Mouse (Mus musculus) embryonic facial prominence, embryonic 11.5 days (tissue): Measurements from ENCODE around the gene Cdc123. TPM values are rescaled to one million over a fixed set of nuclear protein-coding genes. Genes with fewer than 3 reads are reported as not detected.

Source experiments
- ATAC-seq: fragments of 200-750 bp; cut with Nextera tagmentation; replicated peaks from 2 replicates; pipeline ENCODE4 v1.8.0; 2017; ENCODE audit warnings: low read depth; ENCODE audit not compliant: insufficient number of reproducible peaks, low FRiP score, low TSS enrichment
- DNase-seq: peaks from one replicate; pipeline ENCODE4 v3.0.0-alpha.2; 2015; ENCODE audit warnings: low spot score
- H3K27ac ChIP-seq: fragments of 300-500 bp; sonication (generic); replicated peaks from 2 replicates; pipeline ENCODE4 v1.5.1; 2014; ENCODE audit warnings: mild to moderate bottlenecking, low read depth, low read length, control low read depth
- H3K27me3 ChIP-seq: fragments of 300-500 bp; sonication (generic); 2 replicates; pipeline ENCODE4 v1.6.1; 2014; ENCODE audit warnings: mild to moderate bottlenecking, low read length, moderate library complexity, mixed read lengths; ENCODE audit not compliant: control insufficient read depth, insufficient read depth
- H3K36me3 ChIP-seq: fragments of 300-500 bp; sonication (generic); replicated peaks from 2 replicates; pipeline ENCODE4 v1.6.1; 2014; ENCODE audit warnings: low read depth, mild to moderate bottlenecking, low read length, moderate library complexity, mixed read lengths; ENCODE audit not compliant: control insufficient read depth, insufficient read depth
- H3K4me1 ChIP-seq: fragments of 300-500 bp; sonication (generic); 2 replicates; pipeline ENCODE4 v1.6.1; 2014; ENCODE audit warnings: low read length, mixed read lengths; ENCODE audit not compliant: control insufficient read depth, insufficient read depth
- H3K4me2 ChIP-seq: fragments of 300-500 bp; sonication (generic); 2 replicates; pipeline ENCODE4 v1.6.1; 2014; ENCODE audit warnings: low read depth, mild to moderate bottlenecking, control low read depth, low read length, moderate library complexity
- H3K4me3 ChIP-seq: fragments of 300-500 bp; sonication (generic); 2 replicates; pipeline ENCODE4 v1.5.1; 2014; ENCODE audit warnings: low read depth, low read length, control low read depth
- H3K9ac ChIP-seq: fragments of 300-500 bp; sonication (generic); replicated peaks from 2 replicates; pipeline ENCODE4 v1.6.1; 2014; ENCODE audit warnings: mild to moderate bottlenecking, control low read depth, low read length
- H3K9me3 ChIP-seq: fragments of 300-500 bp; sonication (generic); replicated peaks from 2 replicates; pipeline ENCODE4 v1.6.1; 2016; ENCODE audit warnings: mild to moderate bottlenecking, low read length, inconsistent platforms, mixed read lengths; ENCODE audit not compliant: control insufficient read depth
- WGBS: fragments of 180-500 bp; shearing (Covaris S2); extraction: QIAGEN DNeasy Blood & Tissue Kit; methylation state at CpG from one replicate; pipeline ENCODE4 v1.1.7; 2014; 5-methylcytosine and 5-hydroxymethylcytosine counted together
- polyA plus RNA-seq: library from polyadenylated mRNA; unstranded; fragments of >200 nt; fragmentation: Nextera tagmentation; extraction: Ambion mirVana; gene quantifications from 2 replicates; pipeline ENCODE4 v1.2.1, GENCODE M21; 2014

The Cdc123 gene
- 309 and 334 TPM in 2 replicates for polyA plus RNA-seq

DNA sequence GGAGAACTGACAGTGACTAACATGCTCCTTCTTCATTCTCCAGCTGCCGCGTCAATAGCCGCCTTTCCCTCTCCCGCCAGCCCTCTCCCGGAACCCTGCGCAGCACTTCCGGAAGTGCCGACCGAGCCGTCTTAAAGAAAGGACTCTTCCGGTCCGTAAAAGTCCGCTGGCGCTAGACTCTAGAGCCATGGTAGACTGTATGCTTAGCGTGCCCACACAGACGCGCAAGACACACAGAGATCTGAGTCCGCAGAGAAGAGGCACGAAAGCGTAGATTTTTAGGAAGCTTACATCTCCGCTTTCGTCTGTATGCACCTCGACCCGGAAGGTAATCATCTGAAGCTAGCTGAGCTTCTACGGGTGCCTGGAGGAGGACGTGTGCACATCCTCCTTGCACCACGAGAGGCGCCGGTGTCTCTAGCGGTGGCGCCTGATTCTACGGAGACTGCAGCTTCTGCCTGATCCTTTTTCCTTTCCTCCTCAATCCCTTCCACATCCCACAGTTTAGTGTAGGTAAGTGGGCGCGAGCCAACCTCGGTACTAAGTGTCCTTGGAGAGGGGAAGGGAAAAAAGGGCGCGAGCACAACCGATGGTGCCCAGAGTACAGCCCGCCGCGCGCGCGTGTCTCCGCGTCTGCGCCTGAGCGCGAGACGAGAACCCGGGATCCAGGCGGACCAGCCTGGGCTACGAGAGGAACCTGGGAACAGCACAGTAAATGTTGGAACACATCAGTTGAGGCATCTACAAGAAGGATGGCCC lies at the start of gene Cdc123, which contains the start of gene Nudt5:
Cdc123 (minus strand) TSS at position 292 of the 759 bp plus-strand sequence.
Nudt5 (plus strand) TSS at position 147 of the 759 bp plus-strand sequence.
- H3K9ac ChIP-seq: peak within 1 kb of the TSS; percentile 75
- H3K9me3 ChIP-seq: no peaks in the 10 kb centered on the region
- H3K36me3 ChIP-seq: peaks cover 11% of the 10 kb centered on the region

DNA sequence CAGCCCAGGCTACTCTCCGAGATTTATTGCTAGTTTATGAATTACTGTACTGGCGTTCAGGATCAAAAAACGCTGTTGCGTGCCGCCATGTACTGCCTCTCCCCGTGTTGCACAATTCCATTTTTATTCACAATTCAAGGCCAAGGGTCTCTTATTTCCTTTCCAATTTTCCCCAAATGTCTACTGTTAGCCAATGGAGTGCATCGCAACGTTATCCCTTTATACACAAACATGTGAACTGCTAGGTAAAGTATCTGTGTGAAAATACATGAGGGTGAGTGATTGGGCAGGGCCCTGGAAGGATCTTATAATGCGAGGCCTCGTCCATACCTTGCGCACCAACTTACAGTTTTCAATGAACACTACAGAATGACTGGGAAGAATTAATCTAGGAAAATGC lies 49.3 kb upstream of the Cdc123 start:
- H3K27me3 ChIP-seq: no peaks in the 10 kb centered on the region
- WGBS: 45% methylated on average over 11 of the region's 11 CpGs
- H3K4me2 ChIP-seq: peak overlapping the region; percentile 56
- no peak overlapping the region for H3K27ac ChIP-seq
- peak; percentile 20 for DNase-seq
- ATAC-seq: no peak
- H3K9ac ChIP-seq: peak overlapping the region; percentile 30
- no peaks in the 10 kb centered on the region for H3K9me3 ChIP-seq
- H3K36me3 ChIP-seq: no peaks in the 10 kb centered on the region
- H3K4me1 ChIP-seq: no peaks in the 10 kb centered on the region
- peak overlapping the region; percentile 89 for H3K4me3 ChIP-seq

More for the DNA sequence above, at the start of gene Cdc123, which contains the start of gene Nudt5:
- WGBS: under 1% methylated on average over 53 of the region's 53 CpGs
- Histone ChIP-seq H3K27ac (peak within 1 kb of the TSS; percentile 78), H3K4me3 (peak within 1 kb of the TSS; percentile 73), H3K4me1 (no peaks in the 10 kb centered on the region), H3K27me3 (no peaks in the 10 kb centered on the region), H3K4me2 (peak within 1 kb of the TSS; percentile 57)
- ATAC-seq: peak; percentile 93
- peak; percentile 94 for DNase-seq

- Histone ChIP-seq H3K36me3 (no peaks in the 10 kb centered on the region; the same call in 1 of the 2 replicates), H3K4me2 (no peak overlapping the region), H3K4me3 (no peak overlapping the region), H3K27me3 (no peaks in the 10 kb centered on the region), H3K9me3 (no peaks in the 10 kb centered on the region), H3K9ac (no peak overlapping the region), H3K27ac (no peak overlapping the region), H3K4me1 (no peaks in the 10 kb centered on the region)
- WGBS: 73% methylated on average over 2 of the region's 2 CpGs
- no peak for DNase-seq
- ATAC-seq: no peak
Observed at GRCm38 (mm10) chr2:5889412-5889811, 44.4 kb upstream of the Cdc123 start.

GRCm38 (mm10) chr2:5888865-5889264 lies 43.9 kb upstream of the Cdc123 start:
- no peaks in the 10 kb centered on the region for H3K27me3 ChIP-seq

DNA sequence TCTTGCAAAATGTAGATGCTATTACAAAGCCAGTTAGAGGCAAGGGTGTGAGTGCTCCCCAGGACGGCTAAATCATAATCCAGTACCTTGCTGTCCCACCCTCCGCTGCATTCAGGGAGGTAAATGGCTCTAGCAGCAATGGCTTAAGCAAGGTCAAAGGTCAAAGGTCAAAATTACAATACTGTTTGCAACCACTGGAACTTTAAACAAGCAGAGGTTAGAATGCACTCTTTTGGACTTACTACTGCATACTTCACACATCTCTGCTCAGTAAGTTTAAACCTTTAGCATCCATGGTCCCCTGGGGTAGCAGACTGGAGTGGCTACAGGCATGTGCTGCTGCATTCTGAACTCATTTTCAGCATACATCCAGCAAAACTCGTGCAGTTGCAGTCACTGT lies 32.5 kb upstream of the Cdc123 start:
- no peak for DNase-seq

More at GRCm38 (mm10) chr2:5888865-5889264, 43.9 kb upstream of the Cdc123 start:
- Histone ChIP-seq H3K4me2 (no peak overlapping the region), H3K4me1 (no peaks in the 10 kb centered on the region), H3K27ac (no peak overlapping the region), H3K4me3 (no peak overlapping the region), H3K36me3 (no peaks in the 10 kb centered on the region; the same call in 1 of the 2 replicates), H3K9me3 (no peaks in the 10 kb centered on the region), H3K9ac (no peak overlapping the region)
- WGBS: 95% methylated on average over 5 of the region's 5 CpGs
- no peak for DNase-seq
- ATAC-seq: no peak

DNA sequence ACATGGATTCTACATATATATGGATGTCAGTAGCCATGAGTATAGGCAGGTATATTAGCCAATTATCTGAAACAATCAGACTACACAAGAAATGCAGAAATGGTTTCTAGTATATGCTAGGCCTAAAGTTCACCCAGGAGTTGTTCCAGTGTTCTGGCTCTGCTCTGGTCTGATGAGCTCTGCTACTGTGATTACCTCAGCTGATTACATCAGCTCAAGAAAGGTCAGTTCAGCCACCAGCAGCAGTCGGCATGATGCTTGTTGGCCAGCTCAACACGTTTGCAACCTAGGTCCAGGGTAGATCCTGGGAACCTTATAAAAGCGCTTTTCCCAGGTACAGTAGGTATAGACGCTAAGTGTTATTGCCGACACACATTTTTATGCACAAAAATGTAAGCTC lies 24.8 kb upstream of the Cdc123 start:
- peaks cover 10% of the 10 kb centered on the region for H3K36me3 ChIP-seq
- ATAC-seq (no peak), DNase-seq (no peak)
- H3K4me1 ChIP-seq: no peaks in the 10 kb centered on the region
- no peak overlapping the region for H3K4me2 ChIP-seq
- 89% methylated on average over 5 of the region's 5 CpGs for WGBS
- no peak overlapping the region for H3K4me3 ChIP-seq
- no peak overlapping the region for H3K9ac ChIP-seq
- no peaks in the 10 kb centered on the region for H3K9me3 ChIP-seq
- H3K27me3 ChIP-seq: no peaks in the 10 kb centered on the region
- no peak overlapping the region for H3K27ac ChIP-seq

More for the DNA sequence above, 32.5 kb upstream of the Cdc123 start:
- H3K4me2 ChIP-seq: no peak overlapping the region
- no peaks in the 10 kb centered on the region for H3K9me3 ChIP-seq
- H3K4me3 ChIP-seq: no peak overlapping the region
- H3K27ac ChIP-seq: no peak overlapping the region
- H3K36me3 ChIP-seq: peaks cover 7% of the 10 kb centered on the region
- H3K4me1 ChIP-seq: no peaks in the 10 kb centered on the region
- no peak overlapping the region for H3K9ac ChIP-seq
- no peaks in the 10 kb centered on the region for H3K27me3 ChIP-seq
- ATAC-seq: no peak
- WGBS: 74% methylated on average over 3 of the region's 3 CpGs

GRCm38 (mm10) chr2:5867681-5868080 lies 22.7 kb upstream of the Cdc123 start:
- no peak for ATAC-seq
- no peak for DNase-seq
- Histone ChIP-seq H3K9me3 (no peaks in the 10 kb centered on the region), H3K27me3 (no peaks in the 10 kb centered on the region), H3K4me1 (no peaks in the 10 kb centered on the region), H3K4me3 (no peak overlapping the region), H3K36me3 (peaks cover 3% of the 10 kb centered on the region), H3K27ac (no peak overlapping the region), H3K4me2 (no peak overlapping the region), H3K9ac (no peak overlapping the region)
- 94% methylated on average over 2 of the region's 2 CpGs for WGBS

DNA sequence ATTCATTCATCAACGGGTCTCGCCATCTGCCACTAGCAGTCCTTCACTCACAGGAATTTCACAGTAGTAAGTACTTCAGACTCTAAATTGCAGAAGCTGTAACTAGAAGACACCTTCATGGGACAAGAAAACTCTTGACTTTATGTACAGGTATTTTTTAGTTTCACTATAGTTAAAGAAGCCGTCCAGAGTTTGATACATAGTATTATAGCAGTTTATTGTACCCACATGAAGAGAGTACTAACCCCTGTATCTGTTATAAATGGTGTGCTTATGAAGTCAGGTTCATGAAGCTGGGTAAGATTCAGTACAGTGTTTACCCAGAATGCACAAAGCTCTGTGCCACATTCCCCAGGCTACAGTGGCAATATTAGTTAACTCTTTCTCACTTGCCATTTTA lies 17.9 kb upstream of the Cdc123 start, which contains the start of gene Gm13199:
Gm13199 (minus strand) TSS at position 101 of the 400 bp plus-strand sequence.
- Histone ChIP-seq H3K4me2 (no peak within 1 kb of the TSS), H3K36me3 (peaks cover 7% of the 10 kb centered on the region), H3K9ac (no peak within 1 kb of the TSS), H3K9me3 (no peaks in the 10 kb centered on the region), H3K4me3 (no peak within 1 kb of the TSS), H3K27ac (no peak within 1 kb of the TSS), H3K27me3 (no peaks in the 10 kb centered on the region), H3K4me1 (no peaks in the 10 kb centered on the region)
- ATAC-seq (no peak), DNase-seq (no peak)
- 94% methylated on average over 3 of the region's 3 CpGs for WGBS
